18 mouse cellular contexts compared by ENCODE assay signal in genomic region chr4:155851951-155852411, GRCm38 (mm10). TPM values are rescaled to one million over a fixed set of nuclear protein-coding genes. Genes with fewer than 3 reads are reported as not detected.
DNase-seq lines count a peak whose midpoint lies in the region; TF ChIP-seq lines count a peak whose summit lies in the region.
"Had no signal": no experiment of that assay in that cellular context is flagged by ENCODE, and none has a peak within 500 bp of the region (broad histone marks: within the 10 kb centered on the region; RNA-seq: fewer than 3 reads in every experiment).

No protein-coding gene starts in this region.

- no peak for TF ChIP-seq EP300 in heart, adult 2 months (IDR thresholded peaks at IDR 0.05; ENCODE audit: insufficient read depth, low read depth, low read length)

- no peak overlapping the region for H3K4me3 ChIP-seq in heart, adult 2 months
- H3K4me3 ChIP-seq in limb, embryonic 10.5 days: no peak overlapping the region
- H3K4me3 ChIP-seq: embryonic facial prominence, embryonic 15.5 days; forebrain, embryonic 13.5 days; heart, embryonic 13.5 days; hindbrain, embryonic 12.5 days; liver, embryonic 13.5 days; neural tube, embryonic 12.5 days; stomach, embryonic 15.5 days had no signal

- WGBS in heart, adult 2 months: 51% methylated on average over 2 of the region's 2 CpGs
- 85% methylated on average over 2 of the region's 2 CpGs for WGBS in limb, embryonic 10.5 days

- no peak for DNase-seq in heart, adult 2 months
- no peak for DNase-seq in heart, postnatal 4 days
- DNase-seq in Muller cell, postnatal 12 days (ENCODE audit: inconsistent ontology term): peak; percentile 55
- DNase-seq in cerebellum, adult 9-11 months: peak; percentile 76
- peak; percentile 81 for DNase-seq in kidney, postnatal 36 days
- DNase-seq in limb, embryonic 10.5 days (ENCODE audit: low spot score): no peak
- DNase-seq in heart, postnatal 10 days: no peak
- DNase-seq: left cerebral cortex, postnatal 4 days; liver, embryonic 13.5 days; thymus, postnatal 36 days had no signal

- no peaks in the 10 kb centered on the region for H3K27me3 ChIP-seq in heart, adult 2 months (ENCODE audit: control insufficient read depth, insufficient read depth, low read length)
- H3K27me3 ChIP-seq in limb, embryonic 10.5 days (ENCODE audit: low read depth, poor library complexity, severe bottlenecking): no peaks in the 10 kb centered on the region
- H3K27me3 ChIP-seq: embryonic facial prominence, embryonic 15.5 days; forebrain, embryonic 13.5 days; heart, embryonic 13.5 days; hindbrain, embryonic 12.5 days; liver, embryonic 13.5 days; neural tube, embryonic 12.5 days; stomach, embryonic 15.5 days had no signal

- H3K4me1 ChIP-seq in heart, adult 2 months (ENCODE audit: control insufficient read depth, insufficient read depth, low read length): peaks cover 33% of the 10 kb centered on the region
- peaks cover 17% of the 10 kb centered on the region for H3K4me1 ChIP-seq in limb, embryonic 10.5 days

- intact Hi-C loops in heart, adult 2 months (cut with DNase I): loop anchor here (2.0 kb wide), 1 partner anchor 17 kb away; the partner anchor contains the start of genes Cptp and Ints11
- intact Hi-C loops in heart, postnatal 10 days (cut with DNase I): loop anchor here (10.0 kb wide), 1 partner anchor 253 kb away; the partner anchor contains the start of gene 9430015G10Rik

- no peak overlapping the region for H3K9ac ChIP-seq in heart, adult 2 months (ENCODE audit: low read depth, low read length)
- H3K9ac ChIP-seq: embryonic facial prominence, embryonic 15.5 days; forebrain, embryonic 13.5 days; heart, embryonic 13.5 days; hindbrain, embryonic 12.5 days; liver, embryonic 13.5 days; neural tube, embryonic 12.5 days; stomach, embryonic 15.5 days had no signal

- TF ChIP-seq CTCF in heart, adult 2 months (IDR thresholded peaks at IDR 0.05): no peak

- no peaks in the 10 kb centered on the region for H3K9me3 ChIP-seq in limb, embryonic 10.5 days (replicated peaks)
- H3K9me3 ChIP-seq: embryonic facial prominence, embryonic 15.5 days; forebrain, embryonic 13.5 days; G1E; heart, embryonic 13.5 days; hindbrain, embryonic 12.5 days; liver, embryonic 13.5 days; neural tube, embryonic 12.5 days; stomach, embryonic 15.5 days had no signal

- peak overlapping the region; percentile 49 for H3K27ac ChIP-seq in heart, adult 2 months
- no peak overlapping the region for H3K27ac ChIP-seq in limb, embryonic 10.5 days
- H3K27ac ChIP-seq: embryonic facial prominence, embryonic 15.5 days; forebrain, embryonic 13.5 days; heart, embryonic 13.5 days; hindbrain, embryonic 12.5 days; liver, embryonic 13.5 days; neural tube, embryonic 12.5 days; stomach, embryonic 15.5 days had no signal

- H3K79me2 ChIP-seq in heart, adult 2 months (replicated peaks; ENCODE audit: control insufficient read depth, insufficient read depth, low read length): peaks cover 8% of the 10 kb centered on the region

- H3K36me3 ChIP-seq in heart, adult 2 months (ENCODE audit: control insufficient read depth, insufficient read depth, low read length): no peaks in the 10 kb centered on the region
- peaks cover 41% of the 10 kb centered on the region for H3K36me3 ChIP-seq in limb, embryonic 10.5 days

- TF ChIP-seq POLR2A in heart, adult 2 months (IDR thresholded peaks at IDR 0.05; ENCODE audit: insufficient read depth, low read depth, low read length): no peak

RNA-seq across cellular contexts. Expression of gene Dvl1, which starts 4.8 kb away (rescaled TPM):
- total RNA-seq in heart, adult 2 months (2021): 10 to 100 TPM; 46.3 to 47.3 TPM
- 62.7 and 64.7 TPM in 2 replicates for polyA plus RNA-seq in heart, adult 2 months (2012; rRNA removed)
- 10 to 100 TPM; 32.8 to 33.2 TPM for total RNA-seq in heart, postnatal 4 days (2021)
- polyA plus RNA-seq in limb, embryonic 10.5 days (2016; fragmentation: Nextera tagmentation; extraction: Ambion mirVana): 3.8 and 4.7 TPM in 2 replicates
- 10 to 100 TPM; 35.3 to 36.0 TPM for total RNA-seq in heart, postnatal 10 days (2021)

RNA-seq across cellular contexts. Expression of gene Tas1r3, which starts 11.2 kb away (rescaled TPM):
- under 1 TPM; 0.13 to 0.16 TPM for total RNA-seq in heart, adult 2 months (2021)
- 0.32 and 0.35 TPM in 2 replicates for polyA plus RNA-seq in heart, adult 2 months (2012; rRNA removed)
- under 1 TPM; 0.14 to 0.20 TPM for total RNA-seq in heart, postnatal 4 days (2021)
- polyA plus RNA-seq in limb, embryonic 10.5 days (2016; fragmentation: Nextera tagmentation; extraction: Ambion mirVana): 0.24 and 0.31 TPM in 2 replicates
- total RNA-seq in heart, postnatal 10 days (2021): under 1 TPM; 0.20 to 0.34 TPM

RNA-seq across cellular contexts. Expression of gene Mxra8, which starts 12.5 kb away (rescaled TPM):
- 10 to 100 TPM; 26.7 to 31.9 TPM for total RNA-seq in heart, adult 2 months (2021)
- 84.7 and 118 TPM in 2 replicates for polyA plus RNA-seq in heart, adult 2 months (2012; rRNA removed)
- 10 to 100 TPM; 49.4 to 49.5 TPM for total RNA-seq in heart, postnatal 4 days (2021)
- 39.2 and 48.9 TPM in 2 replicates for polyA plus RNA-seq in limb, embryonic 10.5 days (2016; fragmentation: Nextera tagmentation; extraction: Ambion mirVana)
- total RNA-seq in heart, postnatal 10 days (2021): 10 to 100 TPM; 66.0 to 66.1 TPM
- total RNA-seq: megakaryocyte progenitor cell, adult 5-6 weeks had no signal
- polyA plus RNA-seq: G1E had no signal

RNA-seq across cellular contexts. Expression of gene Cptp, which starts 17.3 kb away (rescaled TPM):
- total RNA-seq in heart, adult 2 months (2021): 1 to 10 TPM; 5.1 to 6.9 TPM
- 8.9 and 12.4 TPM in 2 replicates for polyA plus RNA-seq in heart, adult 2 months (2012; rRNA removed)
- 10 to 100 TPM in 1 of 2 experiments, 1 to 10 TPM in 1; 6.6 to 11.2 TPM for total RNA-seq in heart, postnatal 4 days (2021)
- polyA plus RNA-seq in limb, embryonic 10.5 days (2016; fragmentation: Nextera tagmentation; extraction: Ambion mirVana): 18.9 and 19.0 TPM in 2 replicates
- total RNA-seq in heart, postnatal 10 days (2021): 10 to 100 TPM in 1 of 2 experiments, 1 to 10 TPM in 1; 7.9 to 10.6 TPM

RNA-seq across cellular contexts. Expression of gene Ints11, which starts 17.4 kb away (rescaled TPM):
- 10 to 100 TPM; 15.3 to 17.4 TPM for total RNA-seq in heart, adult 2 months (2021)
- polyA plus RNA-seq in heart, adult 2 months (2012; rRNA removed): 15.8 and 23.2 TPM in 2 replicates
- total RNA-seq in heart, postnatal 4 days (2021): 10 to 100 TPM; 16.0 to 19.2 TPM
- polyA plus RNA-seq in limb, embryonic 10.5 days (2016; fragmentation: Nextera tagmentation; extraction: Ambion mirVana): 106 and 107 TPM in 2 replicates
- 10 to 100 TPM; 16.6 to 20.9 TPM for total RNA-seq in heart, postnatal 10 days (2021)

Comparison
In these comparisons a context has a peak if more than half of its experiments do, and no peak if none do; other contexts are left out.
1. DNase-seq: peak in Muller cell, postnatal 12 days (single experiment), cerebellum, adult 9-11 months (single experiment) and kidney, postnatal 36 days (2 of 2); none in heart, adult 2 months (0 of 2), heart, postnatal 4 days (single experiment), limb, embryonic 10.5 days (single experiment) and heart, postnatal 10 days (0 of 2).